Mouse (Mus musculus): ENCODE data around the gene Tmem177.

Tmem177 gene

DNA sequence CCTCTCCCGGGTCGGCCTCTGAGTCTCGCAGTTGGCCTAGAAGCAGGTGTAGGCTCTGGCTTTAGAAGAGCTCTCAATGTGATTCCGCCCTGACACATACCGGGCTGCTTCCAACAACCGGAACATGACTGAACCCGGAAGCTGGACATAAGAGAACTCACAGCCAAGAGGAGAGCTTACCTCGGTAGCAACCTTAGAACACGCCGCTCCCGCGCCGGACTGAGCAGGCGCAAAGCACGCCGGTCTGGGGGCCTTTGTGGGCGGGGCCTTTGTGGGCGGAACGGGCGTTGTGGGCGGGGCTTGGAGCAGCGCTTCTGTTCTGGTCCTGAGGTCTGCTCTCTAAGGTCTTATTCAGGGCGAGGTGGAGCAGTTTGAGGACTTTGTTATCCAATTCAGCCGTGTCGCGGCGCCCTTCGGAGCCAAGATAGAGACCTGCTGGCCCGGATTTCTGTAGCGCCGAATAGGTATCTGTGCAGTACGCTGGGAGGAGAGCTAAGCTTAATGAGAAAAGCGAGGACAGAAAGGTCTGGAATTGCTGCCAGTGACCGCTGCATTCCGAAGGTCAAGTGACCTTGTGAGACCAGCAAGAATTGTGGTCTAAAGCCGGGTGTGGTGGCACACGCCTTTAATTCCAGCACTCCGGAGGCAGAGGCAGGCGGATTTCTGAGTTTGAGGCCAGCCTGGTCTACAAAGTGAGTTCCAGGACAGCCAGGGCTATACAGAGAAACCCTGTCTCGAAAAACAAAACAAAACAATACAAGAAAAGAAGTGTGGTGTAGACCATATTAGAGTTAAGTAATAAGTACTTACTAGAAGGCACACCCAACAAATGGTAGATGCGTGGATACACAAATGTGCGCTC lies at the start of gene Tmem177:
Tmem177 (minus strand) TSS at position 256 of the 862 bp plus-strand sequence.
- DNase-seq, result peak; percentile 95

DNA sequence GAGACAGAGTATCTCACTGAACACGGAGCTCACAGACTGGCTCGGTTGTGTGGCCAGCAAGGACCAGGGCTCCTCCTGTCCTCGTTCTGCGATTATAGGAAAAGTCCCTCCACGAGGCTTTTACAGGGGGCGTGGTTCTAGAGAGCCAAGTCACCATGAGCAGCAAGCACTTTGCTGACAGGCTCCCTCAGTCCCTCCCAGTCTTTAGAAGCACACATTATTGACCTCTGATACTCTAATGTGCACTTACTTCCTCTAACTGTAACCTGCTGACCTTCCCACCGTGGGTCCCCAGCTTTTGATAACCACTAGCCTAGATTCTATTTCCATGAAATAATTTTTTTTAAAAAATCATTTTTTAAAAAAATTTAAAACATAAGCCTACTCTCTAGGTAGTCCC lies 46.9 kb upstream of the Tmem177 start:
- DNase-seq, result no peak

DNA sequence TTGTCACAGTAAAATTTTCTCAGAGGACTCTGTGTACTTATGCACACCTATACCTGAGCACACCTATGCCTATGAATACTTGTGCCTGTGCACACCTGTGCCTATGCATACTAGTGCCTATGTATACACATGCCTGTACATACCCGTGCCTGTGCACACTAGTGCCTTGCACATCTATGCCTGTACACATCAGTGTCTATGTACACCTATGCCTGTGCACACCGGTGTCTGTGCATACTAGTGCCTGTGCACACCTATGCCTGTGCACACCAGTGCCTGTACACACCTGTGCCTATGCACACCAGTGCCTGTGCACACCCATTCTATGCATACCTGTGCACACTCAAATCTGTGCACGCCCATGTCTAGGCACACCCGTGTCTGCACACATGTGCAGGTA lies 46.5 kb upstream of the Tmem177 start:
- no peak for DNase-seq

DNA sequence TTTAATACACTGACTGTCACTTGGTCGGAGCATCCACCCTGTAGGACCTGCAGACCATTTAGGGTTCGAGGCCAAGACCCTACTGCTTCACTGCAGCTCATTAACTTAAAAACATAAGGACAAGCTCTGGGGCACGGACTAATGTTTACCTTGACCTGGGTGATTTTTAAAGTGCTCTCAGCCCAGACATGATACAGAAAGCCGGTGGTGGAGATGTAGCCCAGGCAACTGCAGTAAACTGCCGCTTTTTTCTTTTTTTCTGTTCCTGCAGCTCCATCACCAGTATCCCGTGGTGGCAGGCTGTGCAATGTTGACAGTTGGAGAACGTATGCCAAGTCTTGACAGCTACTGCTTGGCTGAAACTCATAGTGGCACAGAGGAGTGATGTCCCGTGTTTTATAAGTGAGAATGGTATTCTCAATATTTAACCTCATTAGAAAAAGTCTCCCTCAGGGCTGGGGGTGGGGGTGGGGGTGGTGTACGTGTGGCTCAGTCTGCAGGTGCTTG lies 44.8 kb upstream of the Tmem177 start:
- peak; percentile 32 for DNase-seq

DNA sequence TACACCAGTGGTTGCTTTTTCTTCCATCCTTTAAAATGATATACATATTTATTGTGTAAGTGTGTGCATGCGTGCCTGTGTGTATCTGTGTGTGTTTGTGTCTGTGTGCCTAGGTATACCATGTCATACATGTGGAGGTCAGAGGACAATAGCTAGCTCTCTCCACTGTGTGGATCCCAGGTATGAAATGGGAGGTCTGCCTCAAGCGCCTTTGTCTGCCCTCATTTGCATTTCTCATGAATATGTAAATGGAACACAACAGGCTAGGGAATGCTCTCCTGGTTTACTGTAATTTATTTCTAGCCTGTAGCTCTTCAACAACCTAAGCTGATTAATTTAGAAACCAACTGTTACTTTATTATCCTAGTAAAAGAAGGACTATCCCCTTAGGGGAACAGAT lies 41.7 kb upstream of the Tmem177 start:
- DNase-seq, result no peak

DNA sequence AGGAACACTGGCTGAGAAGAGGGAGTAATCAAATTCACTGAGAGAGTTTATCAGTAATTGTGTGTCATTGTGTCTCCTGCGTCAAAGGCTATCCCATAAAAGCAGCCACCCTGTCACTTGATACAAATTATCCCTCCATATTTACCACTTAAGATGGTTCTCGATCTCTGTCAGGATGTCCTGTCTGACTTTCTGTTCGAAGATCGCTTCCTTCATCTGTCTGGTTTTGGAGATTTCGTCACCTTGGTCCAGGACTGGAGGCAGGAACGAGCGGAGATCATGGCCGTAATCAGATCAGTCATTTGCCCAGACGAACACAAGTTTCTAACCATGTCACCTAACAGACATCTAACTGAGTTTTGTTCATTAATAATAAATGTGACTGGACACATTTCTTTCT lies 40.4 kb upstream of the Tmem177 start:
- DNase-seq, result no peak

DNA sequence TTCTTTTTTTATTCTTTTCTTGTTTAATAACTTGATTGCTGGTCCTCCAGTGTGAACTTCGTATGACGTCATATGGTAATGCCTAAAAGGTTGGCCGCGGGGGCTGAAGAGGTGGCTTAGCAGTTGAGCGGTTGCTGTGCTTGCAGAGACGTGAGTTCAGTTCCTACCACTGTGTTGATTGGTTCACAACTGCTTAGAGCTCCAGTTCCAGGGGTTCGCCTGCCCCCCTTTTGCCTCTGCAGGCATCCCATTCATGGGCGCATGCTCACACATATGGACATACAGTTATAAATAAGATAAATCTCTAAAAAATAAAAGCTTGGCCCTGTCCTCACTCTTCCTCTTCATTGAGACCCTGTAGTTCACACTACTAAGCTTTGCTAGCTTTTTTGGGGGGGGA lies 37.1 kb upstream of the Tmem177 start:
- no peak for DNase-seq

DNA sequence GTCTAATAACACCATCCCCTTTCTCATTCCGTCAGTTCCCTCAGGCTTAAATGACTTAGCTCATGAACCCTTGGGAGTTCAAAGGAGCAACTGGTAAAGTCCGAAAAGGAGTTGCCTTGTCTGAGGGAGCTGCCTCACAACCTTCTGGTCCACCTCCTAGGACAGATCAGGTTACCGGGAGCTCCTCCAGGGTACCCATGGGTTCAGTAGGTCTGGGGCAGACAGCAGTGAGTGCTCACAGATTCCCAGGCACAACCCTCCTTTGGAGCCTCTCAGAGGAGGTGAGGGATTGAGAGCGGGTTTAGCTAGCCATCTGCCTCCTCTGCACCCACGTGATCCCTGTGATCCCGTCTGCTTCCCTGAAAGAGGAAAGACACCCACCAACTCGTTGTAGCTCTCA lies 23.9 kb upstream of the Tmem177 start:
- DNase-seq, result no peak

DNA sequence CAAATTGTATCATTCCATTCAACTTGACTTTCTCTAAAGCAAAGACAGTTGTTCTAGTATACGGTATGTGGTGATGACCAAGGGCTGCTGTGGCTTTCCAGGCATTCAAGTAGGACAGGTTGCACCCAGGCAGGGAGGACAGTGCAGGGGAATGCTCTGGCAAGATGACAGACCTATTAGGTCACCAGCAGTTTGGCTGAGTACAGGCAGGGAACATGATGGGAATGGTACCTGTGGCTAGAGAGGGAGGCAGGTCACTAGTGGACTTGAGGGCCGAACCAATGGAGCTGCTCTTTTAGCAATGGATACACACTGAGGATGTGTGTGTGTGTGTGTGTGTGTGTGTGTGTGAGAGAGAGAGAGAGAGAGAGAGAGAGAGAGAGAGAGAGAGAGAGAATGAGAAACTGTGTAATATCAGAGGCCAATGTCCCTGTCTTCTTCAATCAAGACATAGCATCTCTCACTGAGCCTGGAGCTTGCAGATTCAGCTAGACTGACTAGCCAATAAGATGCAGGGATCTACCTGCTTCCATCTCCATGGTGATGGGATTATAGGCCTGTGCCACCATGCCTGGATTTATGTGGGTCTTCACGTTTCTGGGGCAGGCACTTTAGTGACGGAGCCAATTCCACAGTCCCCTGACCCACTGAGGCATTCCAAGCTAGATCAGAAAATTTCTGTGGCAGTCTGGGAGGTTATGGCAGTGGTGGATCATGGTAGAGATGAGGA lies 18.6 kb upstream of the Tmem177 start:
- no peak for DNase-seq

DNA sequence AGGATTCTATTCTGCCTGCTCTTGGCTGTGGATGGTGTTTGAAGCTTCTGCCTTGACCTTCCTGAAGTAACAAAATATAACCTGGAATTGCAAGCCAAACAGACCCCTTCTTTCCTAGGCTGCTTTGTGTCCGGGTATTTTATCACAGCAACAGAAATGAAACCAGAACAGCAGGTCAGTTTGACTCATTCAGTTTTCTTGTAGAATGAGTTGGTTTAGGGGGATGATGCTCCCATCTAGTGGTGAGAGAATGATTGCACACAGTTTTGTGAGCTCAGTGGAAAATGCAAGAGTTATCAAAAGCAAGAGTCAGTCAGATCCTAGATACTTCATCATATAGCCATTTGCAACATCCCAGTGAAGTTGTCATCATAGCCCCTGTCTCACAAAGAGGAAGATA lies 16.7 kb upstream of the Tmem177 start:
- no peak for DNase-seq

DNA sequence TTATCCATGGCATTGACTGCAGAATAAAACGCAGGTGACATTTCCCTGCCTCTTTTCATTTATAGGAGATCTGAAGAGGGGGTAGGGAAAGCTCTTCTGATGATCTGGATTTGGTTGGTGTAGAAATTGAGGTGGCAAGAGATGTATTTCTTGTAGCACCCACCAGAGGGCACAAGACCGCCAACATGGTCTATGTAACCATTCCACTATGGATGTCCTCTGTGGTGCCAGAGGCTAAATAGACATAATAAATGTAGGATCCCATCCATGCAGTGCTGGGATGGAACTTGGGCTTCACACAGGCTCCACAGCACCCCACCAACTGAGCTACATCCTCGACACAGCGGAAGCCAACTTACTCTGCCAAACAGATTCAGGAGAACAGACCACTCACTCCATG lies 6.3 kb upstream of the Tmem177 start:
- DNase-seq, result no peak

DNA sequence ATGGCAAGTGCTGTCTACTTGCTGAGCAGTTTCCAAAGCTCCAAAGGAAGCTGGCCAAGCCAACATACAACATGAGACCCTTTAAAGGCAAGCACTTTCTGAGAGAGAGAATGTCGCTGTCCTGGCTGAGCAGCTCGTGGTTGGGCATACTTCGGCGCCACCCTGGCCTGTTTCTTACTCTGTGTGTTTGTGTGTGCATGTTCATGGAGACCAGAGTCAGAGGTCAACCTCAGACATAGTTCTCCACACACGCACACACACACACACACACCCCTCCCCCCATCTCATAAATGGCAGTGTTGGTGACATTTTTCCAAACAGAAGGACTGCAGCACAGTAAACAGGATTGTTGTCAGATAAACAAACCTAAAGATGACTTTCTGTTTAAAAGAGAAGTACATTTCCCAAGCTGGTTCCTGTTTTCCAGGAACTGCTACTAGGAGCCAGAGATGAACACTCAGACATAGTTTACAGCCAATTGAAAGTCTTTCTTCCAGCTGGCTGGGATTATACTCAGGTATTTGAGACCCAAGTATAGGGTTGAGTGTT lies 3.9 kb upstream of the Tmem177 start:
- DNase-seq, result no peak

DNA sequence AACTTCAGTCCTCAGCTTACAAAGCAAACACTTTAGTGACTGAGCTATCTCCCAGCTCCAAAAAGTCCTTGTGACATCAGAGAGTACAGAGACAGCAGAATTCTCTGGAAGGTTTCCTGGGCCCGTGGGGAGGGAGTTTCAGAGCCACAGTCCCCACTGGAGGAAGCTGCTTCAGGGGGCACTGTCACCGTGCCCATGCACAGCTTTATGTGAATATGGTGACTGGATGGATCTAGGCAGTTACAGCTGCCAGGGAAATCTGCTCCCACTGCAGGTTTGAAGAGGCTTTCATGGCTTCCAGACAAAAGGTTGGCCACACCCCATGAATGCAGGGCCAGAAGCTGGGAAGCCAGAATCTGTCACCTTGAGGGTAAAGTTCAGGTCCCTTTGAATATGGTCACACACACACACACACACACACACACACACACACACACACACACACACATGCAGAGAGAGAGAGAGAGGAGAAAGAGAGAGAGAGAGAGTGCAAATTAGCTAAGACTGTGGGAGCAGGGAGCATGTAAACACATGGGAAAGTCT lies 5.7 kb downstream of the Tmem177 start:
- DNase-seq, result no peak

DNA sequence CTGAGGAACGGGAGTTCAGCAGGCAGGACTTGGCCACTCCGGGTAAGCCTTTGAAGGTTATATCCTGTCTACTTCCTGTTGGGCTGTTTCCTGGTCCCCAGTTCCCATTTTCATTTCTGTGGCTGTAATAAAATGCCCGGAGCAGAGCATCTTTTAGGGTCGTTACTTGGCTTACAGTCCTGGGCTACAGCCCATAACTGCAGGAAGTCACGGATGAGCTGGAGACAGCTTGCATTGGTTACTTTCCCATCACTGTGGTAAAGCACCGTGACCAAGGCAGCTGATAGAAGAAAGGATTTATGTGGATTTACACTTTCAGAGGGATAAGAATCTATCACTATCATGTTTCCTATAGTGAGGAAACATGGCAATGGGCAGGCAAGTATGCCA lies 9.8 kb downstream of the Tmem177 start:
- no peak for DNase-seq

DNA sequence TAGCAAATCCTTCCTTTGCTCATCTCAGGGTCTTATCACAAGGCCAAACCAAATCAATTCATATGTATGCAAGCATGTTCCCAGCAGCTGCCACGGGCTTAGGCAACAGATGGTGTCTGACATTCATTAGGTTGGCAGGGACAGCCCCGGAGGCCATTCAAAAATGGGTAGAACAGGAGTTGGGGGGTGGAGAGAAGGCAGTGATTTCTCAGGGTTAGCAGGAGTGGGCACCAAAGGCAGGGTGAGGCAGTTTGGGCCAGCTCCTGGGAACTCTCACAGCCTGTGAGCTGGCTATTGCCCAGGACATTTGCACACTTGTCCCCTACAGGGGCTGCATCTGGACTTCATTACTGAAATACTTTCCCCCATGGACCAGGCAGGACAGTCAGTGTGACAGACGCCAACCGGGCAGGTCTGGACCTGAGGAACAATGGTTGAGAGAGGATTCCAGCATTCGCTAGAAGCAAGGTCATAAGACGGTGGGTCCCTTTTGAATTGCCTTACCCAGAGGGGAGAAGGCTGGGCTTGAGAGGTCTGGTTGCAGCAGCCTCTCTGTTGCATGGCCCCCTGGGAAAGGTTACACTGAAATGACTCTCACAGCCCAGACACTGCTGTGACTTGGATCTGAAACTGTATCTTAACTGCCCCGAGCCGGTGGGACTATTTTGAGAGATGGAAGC lies 10.3 kb downstream of the Tmem177 start:
- DNase-seq, result peak; percentile 60

DNA sequence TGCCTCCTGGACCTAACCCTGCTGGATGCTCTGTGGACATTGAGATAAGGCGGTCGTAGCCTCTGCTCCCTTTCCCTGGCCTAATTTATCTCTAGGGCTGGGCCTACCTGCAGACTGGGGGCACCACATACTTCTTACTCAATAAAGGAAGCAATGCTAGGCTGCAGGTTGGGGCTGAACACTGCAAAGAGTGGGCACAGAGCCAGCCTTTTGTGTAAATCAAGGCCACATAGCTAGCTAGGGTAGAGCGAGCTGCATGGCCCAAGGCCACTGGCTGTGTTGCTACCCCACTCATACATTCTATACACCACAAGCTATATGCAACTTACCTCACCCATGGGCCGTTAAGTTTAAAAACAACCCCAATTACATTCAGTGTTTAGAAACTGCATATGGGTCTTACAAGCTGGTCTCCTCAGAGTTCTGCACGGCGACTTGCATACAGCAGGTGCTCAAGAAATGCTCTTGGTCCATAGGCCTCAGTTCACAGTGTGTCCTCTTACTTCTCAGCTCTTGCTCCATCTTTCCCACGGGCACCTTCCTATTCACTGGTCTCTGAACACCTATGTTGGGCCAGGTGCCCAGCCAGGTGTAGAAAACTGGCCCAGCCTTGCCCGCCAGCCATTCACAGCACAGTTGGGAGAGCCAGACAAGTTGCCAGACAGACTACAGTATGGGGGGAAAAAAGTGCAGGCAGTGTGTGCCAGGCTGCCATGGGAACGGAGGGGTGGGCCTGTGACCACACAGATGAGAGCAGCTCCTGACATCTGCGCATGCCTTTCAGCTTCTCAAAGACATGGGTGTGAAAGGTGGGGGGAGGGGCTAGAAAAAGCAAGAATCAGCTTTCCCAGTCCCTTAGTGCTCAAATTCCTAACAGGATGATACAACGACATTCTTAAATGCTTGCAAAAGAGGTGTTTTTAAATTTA lies 13.5 kb downstream of the Tmem177 start:
- no peak for DNase-seq

DNA sequence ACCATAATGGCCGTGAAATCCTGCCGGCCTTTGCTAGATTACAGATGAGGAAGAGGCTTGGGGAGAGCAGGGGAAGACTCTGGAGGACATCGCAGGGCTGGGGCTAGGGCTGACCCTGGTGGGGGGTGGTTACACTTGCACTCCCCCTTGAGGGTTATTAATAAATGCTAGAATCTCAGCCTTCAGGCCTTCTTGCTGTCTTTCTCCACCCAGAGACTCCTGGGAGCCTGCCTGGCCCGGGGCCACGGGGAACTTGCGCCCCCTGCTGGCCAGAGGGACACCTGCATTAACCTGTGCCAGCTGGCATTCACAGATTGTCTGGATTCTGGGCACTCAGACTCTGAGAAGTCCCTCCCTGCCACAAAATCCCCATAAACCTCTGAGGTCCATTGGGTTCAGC lies 18.1 kb downstream of the Tmem177 start:
- DNase-seq, result peak; percentile 59

DNA sequence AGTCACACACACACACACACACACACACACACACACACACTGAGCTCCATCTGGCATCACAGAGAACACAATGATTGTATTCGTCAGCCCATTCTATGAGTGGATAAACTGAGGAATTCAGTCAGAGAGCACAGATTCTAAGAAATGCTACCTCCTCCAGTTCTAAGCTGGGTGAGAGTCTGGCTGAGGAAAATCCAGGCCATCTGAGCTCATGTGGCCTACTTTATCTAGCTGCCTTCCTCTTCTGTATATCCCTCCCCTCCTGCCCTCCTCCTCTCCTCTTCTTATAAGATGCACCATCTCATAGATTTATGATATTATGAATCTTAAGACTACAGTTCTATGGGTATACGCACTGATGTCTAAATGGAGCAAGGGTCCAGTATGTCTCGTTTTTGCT lies 19.4 kb downstream of the Tmem177 start:
- DNase-seq, result no peak

DNA sequence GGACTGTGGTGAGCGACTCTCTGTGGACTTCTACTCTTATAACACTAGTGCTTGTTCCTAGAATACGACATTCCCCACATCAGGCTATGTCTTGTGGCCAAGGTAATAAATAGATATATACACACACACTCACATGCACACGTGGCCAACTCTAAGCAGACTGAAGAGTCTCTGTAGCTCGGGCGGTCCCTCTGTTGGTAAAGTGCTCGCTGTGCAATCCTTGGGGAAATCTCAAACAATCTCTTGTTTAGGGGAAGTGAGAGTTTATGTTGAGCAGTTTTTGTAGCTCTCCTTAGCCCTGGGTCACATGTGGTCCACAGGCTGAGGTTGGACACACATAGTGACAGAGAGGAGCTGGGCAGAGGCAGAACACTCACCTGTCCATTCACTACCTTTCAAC lies 20.1 kb downstream of the Tmem177 start:
- no peak for DNase-seq

DNA sequence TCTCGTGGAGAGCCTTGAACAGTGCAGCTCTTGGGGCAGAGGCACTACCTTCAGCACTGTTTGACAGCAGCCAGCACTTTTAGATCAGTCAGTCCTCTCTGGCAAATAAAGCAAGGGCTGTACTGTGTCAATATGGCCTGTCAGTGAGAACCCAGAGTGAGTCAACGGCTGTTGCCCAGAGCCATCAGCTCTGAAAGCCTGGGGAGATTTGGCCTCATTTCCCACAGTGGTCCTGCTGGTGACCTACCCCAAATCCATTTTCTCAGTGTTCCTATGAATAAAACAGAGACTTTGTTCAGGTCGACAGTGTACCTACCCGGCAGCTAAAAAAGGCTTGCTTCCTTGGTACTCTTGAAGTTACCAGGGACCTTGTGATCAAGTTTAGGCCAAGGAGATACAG lies 21.1 kb downstream of the Tmem177 start:
- DNase-seq, result peak; percentile 30

DNA sequence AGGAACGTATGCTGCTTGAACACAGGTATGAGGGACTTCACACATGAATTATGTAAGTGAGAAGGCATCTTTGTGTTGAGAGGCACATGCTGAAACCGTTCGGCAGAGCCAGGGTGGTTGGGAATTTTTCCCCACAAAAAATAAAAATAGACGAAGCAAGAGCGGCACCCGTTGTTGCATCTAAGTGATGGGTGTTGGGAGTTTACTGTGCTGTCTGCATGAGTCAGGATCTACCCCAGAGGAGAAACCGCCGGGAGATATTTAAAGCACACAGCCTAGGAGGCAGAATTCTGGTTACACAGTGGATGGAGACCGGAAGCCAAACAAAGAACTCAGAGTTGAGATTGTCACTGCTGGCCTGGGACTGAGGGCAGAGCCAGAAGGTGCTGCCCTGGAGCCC lies 21.9 kb downstream of the Tmem177 start:
- DNase-seq, result no peak

DNA sequence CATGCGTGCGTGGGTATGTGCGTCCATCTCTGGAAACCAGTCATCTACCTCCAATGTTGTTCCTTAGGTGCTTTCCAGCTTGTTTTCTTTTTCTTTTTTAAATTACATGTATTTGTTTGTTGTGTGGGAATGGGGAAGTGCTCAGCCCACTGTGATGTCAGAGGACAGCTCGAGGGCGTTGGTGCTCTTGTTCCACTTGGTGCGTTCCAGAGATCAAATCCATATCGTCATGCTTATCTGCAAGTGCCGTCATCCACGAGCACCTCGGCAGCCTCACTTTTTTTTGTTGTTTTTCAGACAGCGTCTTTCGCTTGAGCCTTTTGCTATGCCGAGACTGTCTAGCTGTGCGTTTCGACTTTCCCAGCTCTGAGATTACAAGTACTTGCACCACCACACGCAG lies 23.7 kb downstream of the Tmem177 start:
- DNase-seq, result no peak

Measured in cerebellum, adult 8-10 months (tissue).